Mouse (Mus musculus): Measurements from ENCODE around the gene Foxp1. TPM values are rescaled to one million over a fixed set of nuclear protein-coding genes. Genes with fewer than 3 reads are reported as not detected.
A peak's percentile ranks its signal among the peaks of the same experiment; 100 is the strongest.

The Foxp1 gene
- total and polyA plus RNA-seq, 3 experiments, result 16.1 to 42.0 TPM; not detected in 1

- Histone ChIP-seq H3K79me2 (ENCODE audit: control insufficient read depth, insufficient read depth, low read length, poor library complexity) (peaks cover 12% of the 10 kb centered on the region; the same call in 1 of the 2 replicates), H3K27ac (ENCODE audit: control insufficient read depth, low read depth, low read length) (peak overlapping the region; percentile 95), H3K27me3 (ENCODE audit: control insufficient read depth in 1 of 2, insufficient read depth in 2 of 2, low read length in 2 of 2) (no peaks in the 10 kb centered on the region), H3K36me3 (ENCODE audit: control insufficient read depth in 1 of 2, insufficient read depth in 2 of 2, low read length in 2 of 2) (no peaks in the 10 kb centered on the region), H3K9ac (ENCODE audit: control insufficient read depth, low read depth, low read length, poor library complexity, severe bottlenecking) (peak overlapping the region; percentile 96), H3K4me3 (ENCODE audit: control insufficient read depth in 1 of 2, insufficient read depth in 1 of 2, low read depth in 2 of 2, low read length in 2 of 2) (peak overlapping the region; percentile 99 to 100), H3K9me3 (replicated peaks; ENCODE audit: insufficient read depth, low read length) (no peaks in the 10 kb centered on the region), H3K4me1 (ENCODE audit: control insufficient read depth in 1 of 2, insufficient read depth in 2 of 2, low read length in 2 of 2) (no peaks in the 10 kb centered on the region; a peak in 1 of 4 replicates)
- DNase-seq (ENCODE audit: low read depth, low spot score), result peak; percentile 81
- TF ChIP-seq NRF1 (IDR thresholded peaks at IDR 0.05; ENCODE audit: insufficient read depth, low read depth, low read length, poor library complexity, severe bottlenecking) (0 out of 2 replicates have a peak, but pooled peaks have one; percentile 46), BHLHE40 (IDR thresholded peaks at IDR 0.05; ENCODE audit: borderline replicate concordance, low read depth, low read length) (no peak), TBP (IDR thresholded peaks at IDR 0.05; ENCODE audit: low read depth, low read length) (peak; percentile 36; the same call in 1 of the 2 replicates), SIN3A (IDR thresholded peaks at IDR 0.05; ENCODE audit: low read length) (peak; percentile 69; the same call in 1 of the 2 replicates), MYB (IDR thresholded peaks at IDR 0.05; ENCODE audit: low read depth, low read length) (peak; percentile 51; the same call in 1 of the 2 replicates), GABPA (IDR thresholded peaks at IDR 0.05; ENCODE audit: low read depth, low read length) (no peak), GATA1 (IDR thresholded peaks at IDR 0.05; ENCODE audit: low read depth, low read length) (no peak), POLR2AphosphoS5 (IDR thresholded peaks at IDR 0.05; ENCODE audit: borderline replicate concordance, low read depth, low read length) (no peak), ELF1 (IDR thresholded peaks at IDR 0.05; ENCODE audit: low read depth, low read length) (no peak), SMC3 (IDR thresholded peaks at IDR 0.05; ENCODE audit: low read depth, low read length) (no peak), USF2 (IDR thresholded peaks at IDR 0.05; ENCODE audit: borderline replicate concordance in 1 of 2, insufficient read depth in 1 of 2, low read depth in 1 of 2, low read length in 2 of 2) (no peak), NELFE (IDR thresholded peaks at IDR 0.05; ENCODE audit: low read depth, low read length) (no peak), POLR2A (IDR thresholded peaks at IDR 0.05; ENCODE audit: control insufficient read depth in 1 of 2, insufficient read depth in 1 of 2, low read depth in 1 of 2, low read length in 2 of 2, poor library complexity in 1 of 2) (peak in 1 of 2 experiments; percentile 29; a peak in 1 of 4 replicates), ZC3H11A (IDR thresholded peaks at IDR 0.05; ENCODE audit: low read depth, low read length) (no peak), CTCF (IDR thresholded peaks at IDR 0.05 in 2 of 3, conservative IDR thresholded peaks at IDR 0.05 in 1 of 3; ENCODE audit: control insufficient read depth in 1 of 3, insufficient read depth in 1 of 3, low read depth in 2 of 3, low read length in 3 of 3, poor library complexity in 1 of 3, severe bottlenecking in 1 of 3) (no peak), E2F4 (IDR thresholded peaks at IDR 0.05; ENCODE audit: borderline replicate concordance, low read depth, low read length) (no peak), TAL1 (IDR thresholded peaks at IDR 0.05; ENCODE audit: low read length) (no peak), MAFK (IDR thresholded peaks at IDR 0.05; ENCODE audit: borderline replicate concordance, low read depth, low read length) (no peak), ZKSCAN1 (IDR thresholded peaks at IDR 0.05; ENCODE audit: low read depth, low read length) (no peak), TCF12 (IDR thresholded peaks at IDR 0.05; ENCODE audit: low read depth, low read length) (no peak; the same call in 1 of the 2 replicates), RCOR1 (IDR thresholded peaks at IDR 0.05; ENCODE audit: low read depth, low read length) (no peak), ZNF384 (IDR thresholded peaks at IDR 0.05; ENCODE audit: low read depth, low read length) (no peak), JUND (IDR thresholded peaks at IDR 0.05; ENCODE audit: low read depth, low read length) (no peak), MAX (IDR thresholded peaks at IDR 0.05; ENCODE audit: low read length) (no peak), KAT2A (conservative IDR thresholded peaks at IDR 0.05; ENCODE audit: low read depth, low read length) (no peak), CHD2 (IDR thresholded peaks at IDR 0.05; ENCODE audit: low read length) (no peak), UBTF (IDR thresholded peaks at IDR 0.05; ENCODE audit: borderline replicate concordance, insufficient read depth, low read depth, low read length) (peak; percentile 34; the same call in 1 of the 2 replicates), MYC (IDR thresholded peaks at IDR 0.05; ENCODE audit: low read depth, low read length) (no peak), ETS1 (IDR thresholded peaks at IDR 0.05; ENCODE audit: low read depth, low read length) (no peak; the same call in 1 of the 2 replicates), MAZ (IDR thresholded peaks at IDR 0.05; ENCODE audit: low read depth, low read length) (no peak), ZMIZ1 (IDR thresholded peaks at IDR 0.05; ENCODE audit: low read depth, low read length) (no peak), MEF2A (IDR thresholded peaks at IDR 0.05; ENCODE audit: extremely low read depth, insufficient replicate concordance, low read depth, low read length, poor library complexity, severe bottlenecking) (no peak), USF1 (IDR thresholded peaks at IDR 0.05; ENCODE audit: low read depth, low read length) (no peak), HCFC1 (IDR thresholded peaks at IDR 0.05; ENCODE audit: low read depth, low read length) (no peak), MXI1 (IDR thresholded peaks at IDR 0.05; ENCODE audit: low read depth, low read length) (no peak; the same call in 1 of the 2 replicates), RAD21 (IDR thresholded peaks at IDR 0.05; ENCODE audit: low read depth, low read length) (no peak), POLR2AphosphoS2 (IDR thresholded peaks at IDR 0.05; ENCODE audit: low read length) (no peak)
Measured at GRCm38 (mm10) chr6:99523109-99523632, 650 bp upstream of the Foxp1 start.

Measured in MEL (cell line).